Mouse (Mus musculus): ENCODE data around the gene Prkn. TPM values are rescaled to one million over a fixed set of nuclear protein-coding genes. Genes with fewer than 3 reads are reported as not detected.

Prkn gene
- polyA plus RNA-seq, 1 experiment from 2014 or later, result 3.0 TPM

GRCm38 (mm10) chr17:11844436-11844835 lies 1004.3 kb downstream of the Prkn start:
- no peak overlapping the region for H3K4me2 ChIP-seq (replicated peaks; ENCODE audit: low read depth, low read length)

GRCm38 (mm10) chr17:11844989-11845388 lies 1004.8 kb downstream of the Prkn start:
- WGBS, result 87% methylated on average over 3 of the region's 3 CpGs
- no peak for ATAC-seq (ENCODE audit: insufficient number of reproducible peaks, insufficient read depth, low FRiP score, low read depth)
- H3K27me3 ChIP-seq (ENCODE audit: control insufficient read depth, insufficient read depth, low read length), result no peaks in the 10 kb centered on the region
- no peak overlapping the region for H3K9ac ChIP-seq (replicated peaks; ENCODE audit: low read depth, low read length)
- no peaks in the 10 kb centered on the region for H3K36me3 ChIP-seq (ENCODE audit: control insufficient read depth, insufficient read depth, low read length)
- H3K4me1 ChIP-seq (ENCODE audit: control insufficient read depth, insufficient read depth, low read length), result no peaks in the 10 kb centered on the region
- no peak overlapping the region for H3K27ac ChIP-seq (ENCODE audit: low read length)
- H3K4me2 ChIP-seq (replicated peaks; ENCODE audit: low read depth, low read length), result no peak overlapping the region
- H3K4me3 ChIP-seq (ENCODE audit: low read depth, low read length), result no peak overlapping the region
- H3K9me3 ChIP-seq (ENCODE audit: control insufficient read depth, low read depth, low read length), result no peaks in the 10 kb centered on the region; the same call in 1 of the 2 replicates

More at GRCm38 (mm10) chr17:11844436-11844835, 1004.3 kb downstream of the Prkn start:
- no peak overlapping the region for H3K9ac ChIP-seq (replicated peaks; ENCODE audit: low read depth, low read length)
- no peaks in the 10 kb centered on the region for H3K27me3 ChIP-seq (ENCODE audit: control insufficient read depth, insufficient read depth, low read length)
- 95% methylated on average over 4 of the region's 4 CpGs for WGBS
- H3K36me3 ChIP-seq (ENCODE audit: control insufficient read depth, insufficient read depth, low read length), result no peaks in the 10 kb centered on the region
- H3K27ac ChIP-seq (ENCODE audit: low read length), result no peak overlapping the region
- no peaks in the 10 kb centered on the region for H3K4me1 ChIP-seq (ENCODE audit: control insufficient read depth, insufficient read depth, low read length)
- ATAC-seq (ENCODE audit: insufficient number of reproducible peaks, insufficient read depth, low FRiP score, low read depth), result no peak
- no peak overlapping the region for H3K4me3 ChIP-seq (ENCODE audit: low read depth, low read length)
- no peaks in the 10 kb centered on the region; the same call in 1 of the 2 replicates for H3K9me3 ChIP-seq (ENCODE audit: control insufficient read depth, low read depth, low read length)

- WGBS, result 63% methylated on average over 2 of the region's 2 CpGs
- H3K4me1 ChIP-seq (ENCODE audit: control insufficient read depth, insufficient read depth, low read length), result no peaks in the 10 kb centered on the region
- no peak overlapping the region for H3K4me3 ChIP-seq (ENCODE audit: low read depth, low read length)
- H3K9ac ChIP-seq (replicated peaks; ENCODE audit: low read depth, low read length), result no peak overlapping the region
- no peaks in the 10 kb centered on the region for H3K36me3 ChIP-seq (ENCODE audit: control insufficient read depth, insufficient read depth, low read length)
- H3K27ac ChIP-seq (ENCODE audit: low read length), result no peak overlapping the region
- no peaks in the 10 kb centered on the region for H3K9me3 ChIP-seq (ENCODE audit: control insufficient read depth, low read depth, low read length)
- no peak for ATAC-seq (ENCODE audit: insufficient number of reproducible peaks, insufficient read depth, low FRiP score, low read depth)
- no peak overlapping the region for H3K4me2 ChIP-seq (replicated peaks; ENCODE audit: low read depth, low read length)
- H3K27me3 ChIP-seq (ENCODE audit: control insufficient read depth, insufficient read depth, low read length), result no peaks in the 10 kb centered on the region
These were observed 1005.3 kb downstream of the Prkn start for GRCm38 (mm10) chr17:11845506-11845905.

- no peaks in the 10 kb centered on the region for H3K36me3 ChIP-seq (ENCODE audit: control insufficient read depth, insufficient read depth, low read length)
- H3K27me3 ChIP-seq (ENCODE audit: control insufficient read depth, insufficient read depth, low read length), result no peaks in the 10 kb centered on the region
- no peaks in the 10 kb centered on the region for H3K9me3 ChIP-seq (ENCODE audit: control insufficient read depth, low read depth, low read length)
- WGBS, result 68% methylated on average over 10 of the region's 10 CpGs
- H3K4me2 ChIP-seq (replicated peaks; ENCODE audit: low read depth, low read length), result no peak overlapping the region
- no peak for ATAC-seq (ENCODE audit: insufficient number of reproducible peaks, insufficient read depth, low FRiP score, low read depth)
- H3K9ac ChIP-seq (replicated peaks; ENCODE audit: low read depth, low read length), result no peak overlapping the region
- H3K4me1 ChIP-seq (ENCODE audit: control insufficient read depth, insufficient read depth, low read length), result no peaks in the 10 kb centered on the region
- no peak overlapping the region for H3K27ac ChIP-seq (ENCODE audit: low read length)
- H3K4me3 ChIP-seq (ENCODE audit: low read depth, low read length), result no peak overlapping the region
These were observed 1014.4 kb downstream of the Prkn start for GRCm38 (mm10) chr17:11854571-11854970.

- no peak overlapping the region for H3K4me2 ChIP-seq (replicated peaks; ENCODE audit: low read depth, low read length)
- H3K27ac ChIP-seq (ENCODE audit: low read length), result no peak overlapping the region
- no peaks in the 10 kb centered on the region for H3K27me3 ChIP-seq (ENCODE audit: control insufficient read depth, insufficient read depth, low read length)
- WGBS, result 70% methylated on average over 7 of the region's 7 CpGs
- H3K9ac ChIP-seq (replicated peaks; ENCODE audit: low read depth, low read length), result no peak overlapping the region
- H3K4me3 ChIP-seq (ENCODE audit: low read depth, low read length), result no peak overlapping the region
- ATAC-seq (ENCODE audit: insufficient number of reproducible peaks, insufficient read depth, low FRiP score, low read depth), result no peak
- H3K9me3 ChIP-seq (ENCODE audit: control insufficient read depth, low read depth, low read length), result no peaks in the 10 kb centered on the region
- no peaks in the 10 kb centered on the region for H3K4me1 ChIP-seq (ENCODE audit: control insufficient read depth, insufficient read depth, low read length)
- H3K36me3 ChIP-seq (ENCODE audit: control insufficient read depth, insufficient read depth, low read length), result no peaks in the 10 kb centered on the region
These were observed 1018.7 kb downstream of the Prkn start for GRCm38 (mm10) chr17:11858772-11859405.

GRCm38 (mm10) chr17:11861178-11861577 lies 1021.0 kb downstream of the Prkn start:
- ATAC-seq (ENCODE audit: insufficient number of reproducible peaks, insufficient read depth, low FRiP score, low read depth), result no peak
- no peak overlapping the region for H3K4me2 ChIP-seq (replicated peaks; ENCODE audit: low read depth, low read length)

GRCm38 (mm10) chr17:11862360-11862759 lies 1022.2 kb downstream of the Prkn start:
- no peak overlapping the region for H3K9ac ChIP-seq (replicated peaks; ENCODE audit: low read depth, low read length)
- no peaks in the 10 kb centered on the region for H3K9me3 ChIP-seq (ENCODE audit: control insufficient read depth, low read depth, low read length)
- H3K36me3 ChIP-seq (ENCODE audit: control insufficient read depth, insufficient read depth, low read length), result no peaks in the 10 kb centered on the region
- ATAC-seq (ENCODE audit: insufficient number of reproducible peaks, insufficient read depth, low FRiP score, low read depth), result no peak
- no peaks in the 10 kb centered on the region for H3K4me1 ChIP-seq (ENCODE audit: control insufficient read depth, insufficient read depth, low read length)
- 79% methylated on average over 2 of the region's 2 CpGs for WGBS
- H3K27me3 ChIP-seq (ENCODE audit: control insufficient read depth, insufficient read depth, low read length), result no peaks in the 10 kb centered on the region
- no peak overlapping the region for H3K4me2 ChIP-seq (replicated peaks; ENCODE audit: low read depth, low read length)
- H3K27ac ChIP-seq (ENCODE audit: low read length), result no peak overlapping the region
- no peak overlapping the region for H3K4me3 ChIP-seq (ENCODE audit: low read depth, low read length)

More at GRCm38 (mm10) chr17:11861178-11861577, 1021.0 kb downstream of the Prkn start:
- no peaks in the 10 kb centered on the region for H3K4me1 ChIP-seq (ENCODE audit: control insufficient read depth, insufficient read depth, low read length)
- no peaks in the 10 kb centered on the region for H3K36me3 ChIP-seq (ENCODE audit: control insufficient read depth, insufficient read depth, low read length)
- no peak overlapping the region for H3K4me3 ChIP-seq (ENCODE audit: low read depth, low read length)
- H3K27ac ChIP-seq (ENCODE audit: low read length), result no peak overlapping the region
- H3K27me3 ChIP-seq (ENCODE audit: control insufficient read depth, insufficient read depth, low read length), result no peaks in the 10 kb centered on the region
- 92% methylated on average over 6 of the region's 6 CpGs for WGBS
- no peaks in the 10 kb centered on the region for H3K9me3 ChIP-seq (ENCODE audit: control insufficient read depth, low read depth, low read length)
- no peak overlapping the region for H3K9ac ChIP-seq (replicated peaks; ENCODE audit: low read depth, low read length)

- H3K9ac ChIP-seq (replicated peaks; ENCODE audit: low read depth, low read length), result no peak overlapping the region
- no peaks in the 10 kb centered on the region for H3K9me3 ChIP-seq (ENCODE audit: control insufficient read depth, low read depth, low read length)
- H3K36me3 ChIP-seq (ENCODE audit: control insufficient read depth, insufficient read depth, low read length), result no peaks in the 10 kb centered on the region
- WGBS, result 88% methylated on average over 11 of the region's 11 CpGs
- no peaks in the 10 kb centered on the region for H3K4me1 ChIP-seq (ENCODE audit: control insufficient read depth, insufficient read depth, low read length)
- no peak for ATAC-seq (ENCODE audit: insufficient number of reproducible peaks, insufficient read depth, low FRiP score, low read depth)
- H3K27me3 ChIP-seq (ENCODE audit: control insufficient read depth, insufficient read depth, low read length), result no peaks in the 10 kb centered on the region
- H3K4me2 ChIP-seq (replicated peaks; ENCODE audit: low read depth, low read length), result no peak overlapping the region
- no peak overlapping the region for H3K4me3 ChIP-seq (ENCODE audit: low read depth, low read length)
- H3K27ac ChIP-seq (ENCODE audit: low read length), result no peak overlapping the region
These were observed 1022.8 kb downstream of the Prkn start for GRCm38 (mm10) chr17:11863017-11863416.

- Histone ChIP-seq H3K36me3 (ENCODE audit: control insufficient read depth, insufficient read depth, low read length) (no peaks in the 10 kb centered on the region), H3K4me1 (ENCODE audit: control insufficient read depth, insufficient read depth, low read length) (no peaks in the 10 kb centered on the region), H3K4me3 (ENCODE audit: low read depth, low read length) (no peak overlapping the region), H3K27ac (ENCODE audit: low read length) (no peak overlapping the region), H3K9me3 (ENCODE audit: control insufficient read depth, low read depth, low read length) (no peaks in the 10 kb centered on the region), H3K4me2 (replicated peaks; ENCODE audit: low read depth, low read length) (no peak overlapping the region), H3K27me3 (ENCODE audit: control insufficient read depth, insufficient read depth, low read length) (no peaks in the 10 kb centered on the region), H3K9ac (replicated peaks; ENCODE audit: low read depth, low read length) (no peak overlapping the region)
- WGBS, result 88% methylated on average over 3 of the region's 3 CpGs
- no peak for ATAC-seq (ENCODE audit: insufficient number of reproducible peaks, insufficient read depth, low FRiP score, low read depth)
These were observed 1026.0 kb downstream of the Prkn start for GRCm38 (mm10) chr17:11866231-11866630.

Data from stomach, embryonic 14.5 days (tissue).